8 mouse cellular contexts compared by ENCODE assay signal in the genomic region with DNA sequence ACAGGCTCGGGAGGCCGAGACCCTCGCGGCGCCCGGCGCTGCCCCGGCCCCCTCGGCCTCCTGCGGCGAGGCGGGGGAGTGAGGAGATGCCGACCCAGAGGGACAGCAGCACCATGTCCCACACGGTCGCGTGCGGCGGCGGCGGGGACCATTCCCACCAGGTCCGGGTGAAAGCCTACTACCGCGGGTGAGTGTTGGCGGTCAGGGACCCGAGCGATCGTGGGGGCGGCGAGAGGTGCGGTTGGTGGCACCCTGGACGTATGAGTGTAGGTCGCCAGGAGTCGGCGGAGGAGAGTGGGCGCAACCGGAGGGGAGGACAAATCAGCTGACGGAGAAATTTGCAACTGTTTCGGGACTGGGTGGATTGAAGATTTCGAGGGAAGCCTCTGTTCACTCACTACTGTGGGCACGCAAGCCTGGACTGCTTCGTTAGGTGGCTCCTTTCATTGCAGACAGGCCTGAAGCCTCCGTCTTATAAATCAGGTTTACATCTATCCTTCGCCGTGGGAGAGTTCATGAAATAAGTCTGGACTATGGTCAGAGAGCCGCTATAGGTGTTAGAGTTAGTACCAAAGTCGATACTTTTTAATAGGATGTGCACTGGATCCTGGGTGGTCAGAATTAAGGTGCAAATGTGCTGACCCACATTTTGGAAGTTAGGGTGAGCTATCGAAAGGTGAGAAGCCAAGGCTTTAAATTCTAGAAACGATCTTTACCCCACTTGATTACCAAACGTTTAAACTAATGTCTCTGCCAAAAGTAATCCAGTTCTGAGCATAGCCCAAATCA. TPM values are rescaled to one million over a fixed set of nuclear protein-coding genes. Genes with fewer than 3 reads are reported as not detected.
DNase-seq lines count a peak whose midpoint lies in the region; ATAC-seq and TF ChIP-seq lines count a peak whose summit lies in the region.

No protein-coding gene starts in this region.

- peak; percentile 41 to 50 for DNase-seq in frontal cortex, adult 2 months (ENCODE audit: extremely low spot score in 1 of 2, low spot score in 1 of 2)
- DNase-seq in frontal cortex, postnatal 36 days (ENCODE audit: low spot score in 2 of 2) = no peak
- DNase-seq in spleen, adult 2 months (ENCODE audit: low read depth in 1 of 2, low spot score in 2 of 2) = no peak
- DNase-seq in spleen, postnatal 4 days (ENCODE audit: low spot score in 2 of 2) = no peak
- no peak for DNase-seq in thymus, postnatal 14 days

- peak overlapping the region; percentile 15; the same call in 1 of the 2 replicates for H3K27ac ChIP-seq in spleen, adult 2 months (ENCODE audit: insufficient read depth, low read length)
- H3K27ac ChIP-seq in forebrain, embryonic 13.5 days = peak overlapping the region; percentile 16; the same call in 1 of the 2 replicates
- peak overlapping the region; percentile 62 for H3K27ac ChIP-seq in liver, embryonic 12.5 days
- peak overlapping the region; percentile 85 for H3K27ac ChIP-seq in neural tube, embryonic 15.5 days (replicated peaks)

- 2% methylated on average over 49 of the region's 49 CpGs for WGBS in spleen, adult 2 months
- under 1% methylated on average over 36 of the region's 49 CpGs for WGBS in forebrain, embryonic 13.5 days
- 1% methylated on average over 49 of the region's 49 CpGs for WGBS in liver, embryonic 12.5 days (ENCODE audit: insufficient replicate concordance)
- WGBS in neural tube, embryonic 15.5 days = 1% methylated on average over 37 of the region's 49 CpGs

- ATAC-seq in forebrain, embryonic 13.5 days = peak; percentile 74; the same call in 1 of the 2 replicates
- peak; percentile 42 for ATAC-seq in liver, embryonic 12.5 days
- peak; percentile 75 for ATAC-seq in neural tube, embryonic 15.5 days (ENCODE audit: low FRiP score)

- TF ChIP-seq POLR2A in spleen, adult 2 months (IDR thresholded peaks at IDR 0.05; ENCODE audit: low read depth, low read length) = no peak

- no peak for TF ChIP-seq CTCF in spleen, adult 2 months (IDR thresholded peaks at IDR 0.05; ENCODE audit: extremely low read depth, insufficient read depth, insufficient read length, insufficient replicate concordance)

- no peaks in the 10 kb centered on the region for H3K9me3 ChIP-seq in forebrain, embryonic 13.5 days (replicated peaks)
- no peaks in the 10 kb centered on the region for H3K9me3 ChIP-seq in liver, embryonic 12.5 days (replicated peaks)
- no peaks in the 10 kb centered on the region for H3K9me3 ChIP-seq in neural tube, embryonic 15.5 days (replicated peaks)

- H3K27me3 ChIP-seq in spleen, adult 2 months (ENCODE audit: control insufficient read depth, insufficient read depth, low read length) = no peaks in the 10 kb centered on the region
- no peaks in the 10 kb centered on the region for H3K27me3 ChIP-seq in forebrain, embryonic 13.5 days
- H3K27me3 ChIP-seq in liver, embryonic 12.5 days (replicated peaks) = no peaks in the 10 kb centered on the region
- no peaks in the 10 kb centered on the region for H3K27me3 ChIP-seq in neural tube, embryonic 15.5 days (replicated peaks)

- peak overlapping the region; percentile 66 for H3K4me2 ChIP-seq in forebrain, embryonic 13.5 days
- H3K4me2 ChIP-seq in liver, embryonic 12.5 days = peak overlapping the region; percentile 95
- peak overlapping the region; percentile 60 for H3K4me2 ChIP-seq in neural tube, embryonic 15.5 days

- no peaks in the 10 kb centered on the region for H3K36me3 ChIP-seq in spleen, adult 2 months (ENCODE audit: control insufficient read depth, insufficient read depth, low read length)
- no peaks in the 10 kb centered on the region for H3K36me3 ChIP-seq in forebrain, embryonic 13.5 days (ENCODE audit: poor library complexity, severe bottlenecking)
- no peaks in the 10 kb centered on the region for H3K36me3 ChIP-seq in liver, embryonic 12.5 days
- no peaks in the 10 kb centered on the region for H3K36me3 ChIP-seq in neural tube, embryonic 15.5 days

- H3K4me3 ChIP-seq in spleen, adult 2 months (ENCODE audit: extremely low read depth, insufficient read depth, insufficient read length) = peak overlapping the region; percentile 90
- H3K4me3 ChIP-seq in forebrain, embryonic 13.5 days = peak overlapping the region; percentile 85
- H3K4me3 ChIP-seq in liver, embryonic 12.5 days = peak overlapping the region; percentile 91
- peak overlapping the region; percentile 74 for H3K4me3 ChIP-seq in neural tube, embryonic 15.5 days (replicated peaks)

- H3K4me1 ChIP-seq in spleen, adult 2 months (ENCODE audit: control insufficient read depth, insufficient read depth, insufficient read length) = peaks cover 8% of the 10 kb centered on the region; the same call in 1 of the 2 replicates
- H3K4me1 ChIP-seq in forebrain, embryonic 13.5 days = peaks cover 26% of the 10 kb centered on the region
- H3K4me1 ChIP-seq in liver, embryonic 12.5 days = peaks cover 38% of the 10 kb centered on the region
- peaks cover 35% of the 10 kb centered on the region for H3K4me1 ChIP-seq in neural tube, embryonic 15.5 days

- peak overlapping the region; percentile 85 for H3K9ac ChIP-seq in forebrain, embryonic 13.5 days
- H3K9ac ChIP-seq in liver, embryonic 12.5 days = peak overlapping the region; percentile 87
- H3K9ac ChIP-seq in neural tube, embryonic 15.5 days (replicated peaks) = peak overlapping the region; percentile 84

RNA-seq across cellular contexts. Expression of gene Prkci, which starts 0.5 kb away (rescaled TPM):
- 38.2 and 39.1 TPM in 2 replicates for polyA plus RNA-seq in frontal cortex, adult 2 months (2012; rRNA removed)
- polyA plus RNA-seq in spleen, adult 2 months (2012; rRNA removed) = 3.7 and 5.0 TPM in 2 replicates
- polyA plus RNA-seq in forebrain, embryonic 13.5 days (2015; fragmentation: Nextera tagmentation; extraction: Ambion mirVana) = 22.1 and 22.8 TPM in 2 replicates
- 12.5 TPM in 2 replicates for polyA plus RNA-seq in liver, embryonic 12.5 days (2016; fragmentation: Nextera tagmentation; extraction: Ambion mirVana)
- polyA plus RNA-seq in neural tube, embryonic 15.5 days (2015; fragmentation: Nextera tagmentation; extraction: Ambion mirVana) = 25.1 and 29.4 TPM in 2 replicates

RNA-seq across cellular contexts. Expression of gene Phc3, which starts 26.9 kb away (rescaled TPM):
- 22.5 and 23.5 TPM in 2 replicates for polyA plus RNA-seq in frontal cortex, adult 2 months (2012; rRNA removed)
- polyA plus RNA-seq in spleen, adult 2 months (2012; rRNA removed) = 27.0 and 31.2 TPM in 2 replicates
- 6.4 and 7.1 TPM in 2 replicates for polyA plus RNA-seq in forebrain, embryonic 13.5 days (2015; fragmentation: Nextera tagmentation; extraction: Ambion mirVana)
- polyA plus RNA-seq in liver, embryonic 12.5 days (2016; fragmentation: Nextera tagmentation; extraction: Ambion mirVana) = 2.8 and 3.2 TPM in 2 replicates
- 8.7 and 8.9 TPM in 2 replicates for polyA plus RNA-seq in neural tube, embryonic 15.5 days (2015; fragmentation: Nextera tagmentation; extraction: Ambion mirVana)

Comparison
In these comparisons a context has a peak if more than half of its experiments do, and no peak if none do; other contexts are left out.
1. DNase-seq: peak in frontal cortex, adult 2 months (2 of 2); none in frontal cortex, postnatal 36 days (0 of 2), spleen, adult 2 months (0 of 2), spleen, postnatal 4 days (0 of 2) and thymus, postnatal 14 days (single experiment).
2. H3K27ac ChIP-seq: peak in every context shown above with its lines; median percentile 85 in neural tube, embryonic 15.5 days; 62 in liver, embryonic 12.5 days; 16 in forebrain, embryonic 13.5 days; 15 in spleen, adult 2 months.
3. Peak in every context shown above with its lines, with median percentiles within 50 percentile points of each other: H3K4me3 ChIP-seq, ATAC-seq, H3K4me2 ChIP-seq and H3K9ac ChIP-seq.